Mouse (Mus musculus) MEL (cell line): Measurements from ENCODE around the gene Vipas39. TPM values are rescaled to one million over a fixed set of nuclear protein-coding genes. Genes with fewer than 3 reads are reported as not detected.

Experiments
- DNase-seq: peaks from one replicate; pipeline ENCODE4 v3.0.0; 2011; ENCODE audit warnings: low read depth, low spot score
- H3K27ac ChIP-seq: 2 replicates; pipeline ENCODE4 v1.5.1; 2012; ENCODE audit warnings: low read depth, mild to moderate bottlenecking, control low read depth, low read length, moderate library complexity; ENCODE audit not compliant: control insufficient read depth
- H3K27me3 ChIP-seq, 2 experiments: fragments of 150-350 bp in 1 of 2; sonication (generic) in 1 of 2; 2 replicates each; pipeline ENCODE4 v1.6.1; 2012; ENCODE audit warnings: low read length in 2 of 2, mild to moderate bottlenecking in 2 of 2, improper control_type of control experiment in 1 of 2, moderate library complexity in 1 of 2; ENCODE audit not compliant: insufficient read depth in 2 of 2, control insufficient read depth in 1 of 2
- H3K36me3 ChIP-seq, 2 experiments: 2 replicates each; pipeline ENCODE4 v1.6.1; 2012 to 2014; ENCODE audit warnings: low read length in 2 of 2, improper control_type of control experiment in 1 of 2, inconsistent platforms in 1 of 2, mild to moderate bottlenecking in 1 of 2; ENCODE audit not compliant: insufficient read depth in 2 of 2, control insufficient read depth in 1 of 2
- H3K4me1 ChIP-seq, 2 experiments: fragments of 150-350 bp in 1 of 2; sonication (generic) in 1 of 2; 2 replicates each; pipeline ENCODE4 v1.6.1; 2012; ENCODE audit warnings: low read length in 2 of 2, improper control_type of control experiment in 1 of 2, mild to moderate bottlenecking in 1 of 2; ENCODE audit not compliant: insufficient read depth in 2 of 2, control insufficient read depth in 1 of 2
- H3K4me3 ChIP-seq, 2 experiments: fragments of 150-350 bp in 1 of 2; sonication (generic) in 1 of 2; 2 replicates each; pipeline ENCODE4 v1.5.1; 2012; ENCODE audit warnings: low read depth in 2 of 2, low read length in 2 of 2, mild to moderate bottlenecking in 2 of 2, moderate library complexity in 2 of 2, control low read depth in 1 of 2, improper control_type of control experiment in 1 of 2; ENCODE audit not compliant: control insufficient read depth in 1 of 2, insufficient read depth in 1 of 2
- H3K79me2 ChIP-seq: 2 replicates; pipeline ENCODE4 v1.6.1; 2012; ENCODE audit warnings: mild to moderate bottlenecking, low read length, moderate library complexity; ENCODE audit not compliant: control insufficient read depth, poor library complexity, insufficient read depth
- H3K9ac ChIP-seq: 2 replicates; pipeline ENCODE4 v1.6.1; 2012; ENCODE audit warnings: low read depth, mild to moderate bottlenecking, control low read depth, low read length, moderate library complexity; ENCODE audit not compliant: control insufficient read depth, poor library complexity, severe bottlenecking
- H3K9me3 ChIP-seq: fragments of 150-350 bp; sonication (generic); replicated peaks from 2 replicates; pipeline ENCODE4 v1.6.1; 2012; ENCODE audit warnings: mild to moderate bottlenecking, low read length, improper control_type of control experiment, moderate library complexity; ENCODE audit not compliant: insufficient read depth
- CTCF ChIP-seq, 3 experiments: IDR thresholded peaks in 2 of 3; conservative IDR thresholded peaks in 1 of 3; 2 replicates each; pipeline ENCODE4 v1.5.1; 2011 to 2012; ENCODE audit warnings: low read length in 3 of 3, low read depth in 2 of 3, mild to moderate bottlenecking in 2 of 3, improper control_type of control experiment in 1 of 3, inconsistent platforms in 1 of 3, mixed read lengths in 1 of 3, moderate library complexity in 1 of 3; ENCODE audit not compliant: control insufficient read depth in 1 of 3, insufficient read depth in 1 of 3, poor library complexity in 1 of 3, severe bottlenecking in 1 of 3
- HCFC1 ChIP-seq: IDR thresholded peaks from 2 replicates; pipeline ENCODE4 v1.6.1; 2012; ENCODE audit warnings: low read depth, mild to moderate bottlenecking, inconsistent platforms, low read length, improper control_type of control experiment, moderate library complexity
- MAFK ChIP-seq: IDR thresholded peaks from 2 replicates; pipeline ENCODE4 v1.6.1; 2011; ENCODE audit warnings: low read depth, mild to moderate bottlenecking, low read length, improper control_type of control experiment, borderline replicate concordance
- MAX ChIP-seq: IDR thresholded peaks from 2 replicates; pipeline ENCODE4 v1.6.1; 2011; ENCODE audit warnings: low read length, improper control_type of control experiment
- MAZ ChIP-seq: IDR thresholded peaks from 2 replicates; pipeline ENCODE4 v1.6.1; 2012; ENCODE audit warnings: low read depth, mild to moderate bottlenecking, inconsistent platforms, low read length, improper control_type of control experiment
- MEF2A ChIP-seq: IDR thresholded peaks from 2 replicates; pipeline ENCODE4 v1.6.1; 2014; ENCODE audit warnings: low read depth, mild to moderate bottlenecking, inconsistent platforms, low read length, improper control_type of control experiment; ENCODE audit not compliant: poor library complexity, insufficient replicate concordance, severe bottlenecking; ENCODE audit errors: extremely low read depth
- MYC ChIP-seq: IDR thresholded peaks from 2 replicates; pipeline ENCODE4 v1.6.1; 2011; ENCODE audit warnings: low read depth, mild to moderate bottlenecking, low read length, improper control_type of control experiment, moderate library complexity
- POLR2A ChIP-seq, 2 experiments: IDR thresholded peaks; 2 replicates each; pipeline ENCODE4 v1.6.1; 2011 to 2012; ENCODE audit warnings: low read length in 2 of 2, mild to moderate bottlenecking in 2 of 2, control low read depth in 1 of 2, improper control_type of control experiment in 1 of 2, low read depth in 1 of 2, moderate library complexity in 1 of 2; ENCODE audit not compliant: control insufficient read depth in 1 of 2, insufficient read depth in 1 of 2, poor library complexity in 1 of 2
- RAD21 ChIP-seq: IDR thresholded peaks from 2 replicates; pipeline ENCODE4 v1.6.1; 2011; ENCODE audit warnings: mild to moderate bottlenecking, low read depth, low read length, improper control_type of control experiment
- ZKSCAN1 ChIP-seq: IDR thresholded peaks from 2 replicates; pipeline ENCODE4 v1.6.1; 2012; ENCODE audit warnings: low read depth, mild to moderate bottlenecking, inconsistent platforms, low read length, improper control_type of control experiment, moderate library complexity
- ZNF384 ChIP-seq: IDR thresholded peaks from 2 replicates; pipeline ENCODE4 v1.6.1; 2012; ENCODE audit warnings: low read depth, mild to moderate bottlenecking, inconsistent platforms, low read length, improper control_type of control experiment
- polyA plus RNA-seq, 2 experiments: library from polyadenylated mRNA; stranded (reverse) in 1 of 2; unstranded in 1 of 2; fragments of >175 nt in 1 of 2; fragments of >200 nt in 1 of 2; gene quantifications; 2 replicates each; pipeline versions ENCODE4 v1.2.1 to v1.2.4; 2012; ENCODE audit warnings: low replicate concordance in 2 of 2, low read depth in 1 of 2; ENCODE audit not compliant: insufficient read length in 2 of 2, insufficient read depth in 1 of 2, missing spikeins in 1 of 2
- total RNA-seq: library from RNA; depleted of rRNA; stranded (reverse); fragments of 300-350 nt; gene quantifications from 2 replicates; pipeline ENCODE4 v1.2.3, GENCODE M21; 2012

The Vipas39 gene
- total and polyA plus RNA-seq, 3 experiments, result 19.7 to 23.0 TPM; not detected in 1

DNA sequence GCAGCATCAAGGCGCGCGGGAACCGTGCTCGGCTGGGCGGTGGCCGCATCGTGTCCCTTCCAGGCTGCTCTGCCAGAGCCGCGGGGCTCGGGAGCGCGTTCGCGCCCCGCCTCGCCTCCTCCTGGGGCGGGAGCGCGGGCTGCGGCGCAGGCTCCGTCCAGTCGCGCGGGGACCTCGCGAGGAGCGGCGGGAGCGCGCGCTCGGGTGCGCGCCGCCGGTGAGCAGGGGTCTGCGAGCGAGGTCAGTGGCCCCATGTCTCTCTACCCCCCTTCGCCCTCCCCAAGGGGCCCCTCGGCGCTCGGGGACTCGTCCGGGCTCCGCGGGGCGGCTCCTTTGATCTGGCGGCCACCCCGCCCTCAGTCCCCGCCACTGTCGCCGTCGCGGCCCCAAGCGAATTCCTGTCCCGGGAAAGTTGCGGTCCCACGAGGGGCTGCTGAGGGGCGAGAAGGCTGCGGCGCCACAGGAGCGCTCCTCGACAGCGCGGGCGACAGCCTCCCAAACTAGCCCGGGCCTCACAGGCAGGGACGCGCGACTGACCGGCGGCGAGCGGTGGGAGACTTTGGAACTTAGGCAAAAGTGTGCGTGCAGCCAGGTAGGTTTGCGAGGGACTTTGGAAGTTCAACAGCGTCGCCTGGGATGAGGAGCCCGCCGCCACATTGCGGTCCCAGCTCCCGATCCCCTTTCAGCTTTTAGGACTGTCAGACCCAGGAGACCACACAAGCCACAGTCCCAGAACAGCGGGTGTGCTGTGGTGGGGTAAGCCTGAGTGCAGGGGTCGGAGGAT lies 33.8 kb upstream of the Vipas39 start, which contains the start of gene Ism2:
TSS of gene Ism2 (minus strand) at position 49 of the 784 bp plus-strand sequence.
- Histone ChIP-seq H3K9ac (no peak within 1 kb of the TSS), H3K27ac (no peak within 1 kb of the TSS), H3K4me1 (no peaks in the 10 kb centered on the region), H3K4me3 (no peak within 1 kb of the TSS), H3K36me3 (no peaks in the 10 kb centered on the region), H3K79me2 (no peaks in the 10 kb centered on the region), H3K27me3 (no peaks in the 10 kb centered on the region), H3K9me3 (no peaks in the 10 kb centered on the region)
- TF ChIP-seq ZKSCAN1, result no peak
- TF ChIP-seq POLR2A (IDR thresholded peaks at IDR 0.05; ENCODE audit: control insufficient read depth in 1 of 2, insufficient read depth in 1 of 2, low read depth in 1 of 2, low read length in 2 of 2, poor library complexity in 1 of 2), result no peak
- TF ChIP-seq MEF2A, result no peak
- no peak for TF ChIP-seq RAD21
- TF ChIP-seq HCFC1, result no peak
- no peak for TF ChIP-seq ZNF384
- TF ChIP-seq MAFK, result no peak
- no peak for TF ChIP-seq CTCF (IDR thresholded peaks at IDR 0.05 in 2 of 3, conservative IDR thresholded peaks at IDR 0.05 in 1 of 3; ENCODE audit: control insufficient read depth in 1 of 3, insufficient read depth in 1 of 3, low read depth in 2 of 3, low read length in 3 of 3, poor library complexity in 1 of 3, severe bottlenecking in 1 of 3)
- DNase-seq, result no peak

DNA sequence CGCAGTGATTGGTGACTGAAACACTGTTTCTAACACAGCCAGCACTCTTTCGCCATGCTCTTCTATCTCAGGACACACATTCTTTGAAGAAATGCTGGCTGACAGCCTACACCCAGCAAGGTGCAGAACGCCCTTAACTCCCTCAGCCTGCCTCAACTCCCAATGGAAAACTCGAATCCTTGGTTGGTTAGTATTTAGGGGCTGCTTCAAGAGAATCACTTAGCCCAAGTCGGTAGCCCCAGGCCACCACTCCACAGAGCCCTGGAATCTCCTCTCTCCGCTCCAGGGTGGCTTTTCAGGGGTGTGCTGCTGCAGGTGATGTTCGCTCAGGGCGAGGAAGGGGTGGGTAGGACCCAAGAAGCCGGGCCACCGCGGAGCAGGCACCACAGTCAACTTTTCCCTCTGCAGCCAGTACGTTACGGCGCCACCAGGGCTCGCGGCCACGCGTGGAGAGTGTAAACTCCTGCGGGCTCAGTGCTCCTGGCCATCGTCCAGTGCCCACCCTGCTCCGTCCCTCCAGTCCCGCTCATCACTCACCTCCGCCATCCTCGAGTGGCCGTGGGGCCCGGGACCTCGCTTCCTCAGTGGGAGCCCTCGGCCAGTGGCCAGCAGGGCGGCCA lies 33.1 kb upstream of the Vipas39 start:
- no peaks in the 10 kb centered on the region for H3K36me3 ChIP-seq
- no peaks in the 10 kb centered on the region for H3K4me1 ChIP-seq
- no peak overlapping the region for H3K9ac ChIP-seq
- H3K4me3 ChIP-seq, result no peak overlapping the region
- no peak overlapping the region for H3K27ac ChIP-seq
- TF ChIP-seq MYC, result no peak
- H3K9me3 ChIP-seq, result no peaks in the 10 kb centered on the region
- no peak for DNase-seq
- no peaks in the 10 kb centered on the region for H3K79me2 ChIP-seq
- H3K27me3 ChIP-seq, result no peaks in the 10 kb centered on the region

DNA sequence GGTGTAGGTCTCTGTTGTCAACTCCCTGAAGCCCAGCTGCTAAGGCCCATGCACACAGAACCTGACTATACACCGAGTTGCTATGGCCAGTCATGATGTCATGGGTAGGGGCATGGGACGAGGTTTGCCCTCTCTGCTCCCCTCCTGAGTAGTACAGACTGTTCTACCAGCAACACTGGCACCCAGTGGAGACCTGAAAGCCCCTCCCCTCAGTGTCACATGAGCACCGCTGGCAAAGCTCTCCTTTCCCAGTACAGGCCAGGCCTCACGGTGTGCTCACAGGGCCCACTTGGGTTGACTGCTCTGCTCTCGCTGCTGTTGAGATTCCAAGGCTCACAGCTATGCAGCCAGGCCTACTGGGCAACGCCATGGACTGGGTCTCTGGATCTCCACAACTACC lies 27.9 kb upstream of the Vipas39 start:
- H3K9ac ChIP-seq, result no peak overlapping the region
- TF ChIP-seq MAZ (no peak), POLR2A (IDR thresholded peaks at IDR 0.05; ENCODE audit: control insufficient read depth in 1 of 2, insufficient read depth in 1 of 2, low read depth in 1 of 2, low read length in 2 of 2, poor library complexity in 1 of 2) (no peak), MEF2A (no peak), MAX (no peak)
- TF ChIP-seq, all 39 proteins: peak for 0
- Histone ChIP-seq H3K4me1 (no peaks in the 10 kb centered on the region), H3K9me3 (no peaks in the 10 kb centered on the region), H3K27me3 (no peaks in the 10 kb centered on the region), H3K4me3 (no peak overlapping the region), H3K79me2 (no peaks in the 10 kb centered on the region), H3K36me3 (no peaks in the 10 kb centered on the region), H3K27ac (no peak overlapping the region)
- DNase-seq, result no peak
